Mouse (Mus musculus): ENCODE data around the gene Cisd3. TPM values are rescaled to one million over a fixed set of nuclear protein-coding genes. Genes with fewer than 3 reads are reported as not detected.

Cisd3 gene
- polyA plus RNA-seq, 1 experiment from 2014 or later, result 19.8 TPM

DNA sequence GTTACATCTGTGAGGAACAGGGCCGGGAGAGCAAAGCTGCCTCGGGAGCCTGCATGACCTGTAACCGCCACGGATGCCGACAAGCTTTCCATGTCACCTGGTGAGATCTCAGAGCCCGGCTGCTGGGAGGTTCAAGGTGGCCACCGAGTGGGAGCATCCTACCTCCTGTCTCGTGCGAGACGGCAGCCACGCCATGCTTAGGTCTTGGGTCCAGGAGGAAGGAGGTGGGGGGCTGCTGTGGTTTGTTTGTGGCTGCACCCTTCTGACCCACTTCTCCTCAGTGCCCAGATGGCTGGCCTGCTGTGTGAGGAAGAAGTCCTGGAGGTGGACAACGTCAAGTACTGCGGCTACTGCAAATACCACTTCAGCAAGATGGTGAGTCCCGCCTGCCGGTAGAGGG lies 18.8 kb upstream of the Cisd3 start:
- peaks cover 7% of the 10 kb centered on the region for H3K4me1 ChIP-seq (ENCODE audit: control insufficient read depth, low read depth, low read length)
- H3K36me3 ChIP-seq (ENCODE audit: control insufficient read depth, insufficient read depth), result no peaks in the 10 kb centered on the region
- H3K27me3 ChIP-seq (ENCODE audit: control insufficient read depth, insufficient read depth, low read depth, low read length), result peaks cover 42% of the 10 kb centered on the region
- ATAC-seq (ENCODE audit: low read depth), result no peak
- no peak overlapping the region for H3K27ac ChIP-seq (ENCODE audit: low read length)
- no peak overlapping the region for H3K4me3 ChIP-seq (ENCODE audit: low read depth, low read length)
- no peaks in the 10 kb centered on the region for H3K9me3 ChIP-seq (replicated peaks; ENCODE audit: control insufficient read depth, low read length)
- no peak overlapping the region for H3K9ac ChIP-seq (ENCODE audit: low read depth, low read length)
- 66% methylated on average over 15 of the region's 15 CpGs for WGBS (ENCODE audit: insufficient replicate concordance)
- H3K4me2 ChIP-seq (ENCODE audit: low read depth, low read length), result no peak overlapping the region

DNA sequence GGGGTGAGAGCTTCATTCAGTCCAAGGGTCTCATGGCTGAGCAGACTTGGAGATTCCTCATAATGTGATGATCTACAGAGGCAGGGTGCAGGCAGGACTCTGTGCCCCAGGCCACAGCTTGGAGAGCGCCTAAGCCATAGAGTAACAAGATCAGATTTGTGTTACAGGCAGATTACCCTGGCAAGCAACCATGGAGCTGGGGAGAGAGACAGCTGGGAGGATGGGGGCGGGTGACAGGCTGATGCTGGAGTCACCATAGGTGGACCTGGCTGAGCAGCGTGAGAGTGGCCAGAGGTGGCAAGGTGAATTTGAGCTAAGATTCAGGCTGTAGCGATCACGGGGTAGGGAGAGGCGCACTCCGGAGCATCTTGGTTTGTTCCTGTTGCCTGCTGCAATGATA lies 17.5 kb upstream of the Cisd3 start:
- H3K9ac ChIP-seq (ENCODE audit: low read depth, low read length), result no peak overlapping the region
- WGBS (ENCODE audit: insufficient replicate concordance), result 79% methylated on average over 7 of the region's 7 CpGs
- no peak overlapping the region for H3K27ac ChIP-seq (ENCODE audit: low read length)
- ATAC-seq (ENCODE audit: low read depth), result no peak
- no peaks in the 10 kb centered on the region for H3K9me3 ChIP-seq (replicated peaks; ENCODE audit: control insufficient read depth, low read length)
- H3K27me3 ChIP-seq (ENCODE audit: control insufficient read depth, insufficient read depth, low read depth, low read length), result peaks cover 28% of the 10 kb centered on the region
- H3K4me2 ChIP-seq (ENCODE audit: low read depth, low read length), result no peak overlapping the region
- no peak overlapping the region for H3K4me3 ChIP-seq (ENCODE audit: low read depth, low read length)
- no peaks in the 10 kb centered on the region for H3K36me3 ChIP-seq (ENCODE audit: control insufficient read depth, insufficient read depth)
- no peaks in the 10 kb centered on the region for H3K4me1 ChIP-seq (ENCODE audit: control insufficient read depth, low read depth, low read length)

DNA sequence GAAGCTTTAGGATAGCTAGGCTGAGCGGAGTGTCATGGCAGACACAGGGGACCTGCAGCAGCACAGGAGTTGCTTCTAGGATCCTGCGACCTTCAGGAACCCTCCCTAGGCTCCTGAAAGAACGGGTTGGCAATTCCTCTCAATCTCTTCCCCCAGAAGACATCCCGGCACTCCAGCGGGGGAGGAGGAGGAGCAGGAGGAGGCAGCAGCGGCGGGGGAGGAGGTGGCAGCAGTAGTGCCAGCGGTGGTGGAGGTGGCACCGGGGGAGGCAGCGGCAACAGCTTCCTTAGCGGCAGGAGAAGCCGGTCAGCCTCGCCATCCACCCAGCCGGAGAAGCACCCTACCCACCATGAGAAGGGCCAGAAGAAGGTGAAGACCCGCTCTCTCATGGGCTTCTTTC lies 16.4 kb upstream of the Cisd3 start:
- 71% methylated on average over 15 of the region's 15 CpGs for WGBS (ENCODE audit: insufficient replicate concordance)
- Histone ChIP-seq H3K9ac (ENCODE audit: low read depth, low read length) (no peak overlapping the region), H3K4me2 (ENCODE audit: low read depth, low read length) (no peak overlapping the region), H3K4me3 (ENCODE audit: low read depth, low read length) (no peak overlapping the region), H3K27me3 (ENCODE audit: control insufficient read depth, insufficient read depth, low read depth, low read length) (peaks cover 17% of the 10 kb centered on the region), H3K36me3 (ENCODE audit: control insufficient read depth, insufficient read depth) (no peaks in the 10 kb centered on the region), H3K9me3 (replicated peaks; ENCODE audit: control insufficient read depth, low read length) (no peaks in the 10 kb centered on the region), H3K27ac (ENCODE audit: low read length) (no peak overlapping the region), H3K4me1 (ENCODE audit: control insufficient read depth, low read depth, low read length) (no peaks in the 10 kb centered on the region)
- no peak for ATAC-seq (ENCODE audit: low read depth)

DNA sequence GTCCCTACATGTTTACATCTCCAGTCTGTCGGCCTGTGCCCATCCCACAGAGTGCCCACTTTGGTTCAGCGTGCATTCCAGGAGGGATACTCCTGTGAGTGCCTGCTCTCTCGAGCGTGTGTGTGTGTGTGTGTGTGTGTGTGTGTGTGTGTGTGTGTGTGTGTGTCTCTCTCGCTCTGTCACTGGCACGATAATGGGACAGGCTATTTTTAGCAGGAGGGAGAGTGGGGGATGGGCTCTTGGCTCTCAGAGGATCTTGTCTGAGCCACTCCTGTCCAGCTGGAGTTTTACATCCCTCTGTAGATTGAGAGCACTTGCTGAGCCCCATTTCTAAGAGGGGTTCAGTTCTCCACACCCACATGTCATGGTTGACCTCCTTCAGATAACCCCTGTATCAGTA lies 15.8 kb upstream of the Cisd3 start:
- no peaks in the 10 kb centered on the region for H3K36me3 ChIP-seq (ENCODE audit: control insufficient read depth, insufficient read depth)
- H3K27ac ChIP-seq (ENCODE audit: low read length), result no peak overlapping the region
- H3K4me2 ChIP-seq (ENCODE audit: low read depth, low read length), result no peak overlapping the region
- 27% methylated on average over 6 of the region's 6 CpGs for WGBS (ENCODE audit: insufficient replicate concordance)
- peaks cover 12% of the 10 kb centered on the region for H3K27me3 ChIP-seq (ENCODE audit: control insufficient read depth, insufficient read depth, low read depth, low read length)
- no peak for ATAC-seq (ENCODE audit: low read depth)
- no peak overlapping the region for H3K4me3 ChIP-seq (ENCODE audit: low read depth, low read length)
- no peaks in the 10 kb centered on the region for H3K4me1 ChIP-seq (ENCODE audit: control insufficient read depth, low read depth, low read length)
- no peak overlapping the region for H3K9ac ChIP-seq (ENCODE audit: low read depth, low read length)
- no peaks in the 10 kb centered on the region for H3K9me3 ChIP-seq (replicated peaks; ENCODE audit: control insufficient read depth, low read length)

DNA sequence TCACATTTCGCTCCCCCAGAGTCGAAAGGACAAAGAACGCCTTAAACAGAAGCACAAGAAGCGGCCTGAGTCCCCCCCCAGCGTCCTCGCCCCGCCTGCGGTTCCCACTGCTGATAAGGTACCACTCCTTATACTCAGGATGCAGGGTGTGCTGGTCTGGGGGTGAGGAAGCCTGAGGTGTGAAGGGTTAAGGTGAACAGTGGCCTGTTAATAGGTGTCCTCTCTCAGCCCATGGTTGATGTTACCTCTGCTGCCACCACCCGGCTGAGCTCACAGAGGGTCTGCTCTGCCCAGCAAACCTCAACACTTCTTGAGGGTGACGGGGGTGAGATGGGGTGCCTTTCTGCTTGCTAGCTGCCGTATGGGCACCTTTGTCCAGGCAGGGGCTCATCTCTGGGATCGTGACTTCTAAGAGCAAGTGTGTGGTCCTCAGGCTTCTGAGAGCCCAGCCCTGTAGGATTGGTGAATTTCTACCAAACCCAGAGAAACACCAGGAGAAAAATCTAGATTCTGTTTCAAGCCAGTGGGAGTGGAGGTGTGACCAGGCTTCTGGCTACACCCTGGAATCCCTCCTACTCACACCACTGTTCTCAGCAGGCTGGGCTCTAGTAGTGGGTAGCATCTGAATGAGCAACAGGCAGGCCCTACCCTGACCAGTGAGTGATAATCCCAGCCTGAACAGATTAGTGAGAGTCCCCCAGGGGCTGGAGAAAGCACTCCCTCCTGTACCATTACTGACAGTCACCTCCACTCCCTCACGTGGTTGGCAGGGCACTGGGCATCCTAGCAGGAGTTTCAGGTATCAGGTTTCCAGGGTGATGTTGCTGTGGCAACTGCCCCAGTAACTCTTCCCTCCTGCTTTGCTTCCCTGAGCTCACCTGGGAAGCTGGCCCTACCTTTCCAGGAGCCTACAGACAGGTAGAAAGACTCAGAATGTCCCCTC lies 15.1 kb upstream of the Cisd3 start:
- Histone ChIP-seq H3K9ac (ENCODE audit: low read depth, low read length) (no peak overlapping the region), H3K4me1 (ENCODE audit: control insufficient read depth, low read depth, low read length) (no peaks in the 10 kb centered on the region), H3K9me3 (replicated peaks; ENCODE audit: control insufficient read depth, low read length) (no peaks in the 10 kb centered on the region), H3K27me3 (ENCODE audit: control insufficient read depth, insufficient read depth, low read depth, low read length) (peaks cover 5% of the 10 kb centered on the region; the same call in 1 of the 2 replicates), H3K4me2 (ENCODE audit: low read depth, low read length) (no peak overlapping the region), H3K36me3 (ENCODE audit: control insufficient read depth, insufficient read depth) (no peaks in the 10 kb centered on the region), H3K27ac (ENCODE audit: low read length) (no peak overlapping the region), H3K4me3 (ENCODE audit: low read depth, low read length) (no peak overlapping the region)
- WGBS (ENCODE audit: insufficient replicate concordance), result 37% methylated on average over 13 of the region's 13 CpGs
- ATAC-seq (ENCODE audit: low read depth), result no peak

DNA sequence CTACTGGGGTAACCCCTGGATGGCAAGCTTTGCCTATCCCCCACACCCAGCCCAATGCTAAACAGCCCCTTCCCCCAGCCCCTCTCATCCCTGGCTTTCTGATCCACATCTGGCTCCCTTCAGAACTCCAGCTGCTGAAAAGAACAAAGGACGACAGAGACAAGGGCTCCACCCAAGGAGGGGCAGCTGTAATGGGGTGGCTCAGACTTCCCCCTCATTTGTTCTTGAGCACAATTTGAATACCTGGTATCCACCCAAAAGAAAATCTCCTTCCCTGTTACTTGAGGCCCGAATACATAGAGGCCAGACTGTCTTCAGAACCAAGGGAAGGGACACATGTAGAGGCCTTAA lies 14.5 kb upstream of the Cisd3 start:
- ATAC-seq (ENCODE audit: low read depth), result no peak
- no peaks in the 10 kb centered on the region for H3K4me1 ChIP-seq (ENCODE audit: control insufficient read depth, low read depth, low read length)
- H3K36me3 ChIP-seq (ENCODE audit: control insufficient read depth, insufficient read depth), result no peaks in the 10 kb centered on the region
- H3K4me2 ChIP-seq (ENCODE audit: low read depth, low read length), result no peak overlapping the region
- H3K9ac ChIP-seq (ENCODE audit: low read depth, low read length), result no peak overlapping the region
- no peak overlapping the region for H3K27ac ChIP-seq (ENCODE audit: low read length)
- WGBS (ENCODE audit: insufficient replicate concordance), result 36% methylated on average over 2 of the region's 2 CpGs
- H3K4me3 ChIP-seq (ENCODE audit: low read depth, low read length), result no peak overlapping the region
- H3K27me3 ChIP-seq (ENCODE audit: control insufficient read depth, insufficient read depth, low read depth, low read length), result no peaks in the 10 kb centered on the region
- H3K9me3 ChIP-seq (replicated peaks; ENCODE audit: control insufficient read depth, low read length), result no peaks in the 10 kb centered on the region

DNA sequence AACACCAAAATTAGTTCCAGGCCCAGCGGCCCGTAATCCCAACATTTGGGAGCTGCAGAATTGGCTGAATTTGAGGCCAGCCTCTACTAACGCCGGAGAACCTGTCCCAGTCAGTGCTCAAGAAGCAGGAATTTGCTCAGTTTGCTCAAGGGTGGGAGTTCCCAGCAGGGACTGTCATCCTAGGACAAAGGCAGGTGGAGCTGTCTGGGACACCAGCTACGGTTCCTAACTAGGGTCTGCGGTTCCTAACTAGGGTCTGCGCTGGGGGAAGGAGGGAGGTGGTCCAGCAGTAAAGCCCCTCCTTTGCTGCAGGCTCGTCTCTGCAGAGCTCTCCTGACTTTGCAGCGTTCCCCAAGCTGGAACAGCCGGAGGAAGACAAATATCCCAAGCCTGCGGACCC lies 12.5 kb upstream of the Cisd3 start:
- WGBS (ENCODE audit: insufficient replicate concordance), result 77% methylated on average over 11 of the region's 11 CpGs
- Histone ChIP-seq H3K4me1 (ENCODE audit: control insufficient read depth, low read depth, low read length) (no peaks in the 10 kb centered on the region), H3K4me2 (ENCODE audit: low read depth, low read length) (no peak overlapping the region), H3K4me3 (ENCODE audit: low read depth, low read length) (no peak overlapping the region), H3K36me3 (ENCODE audit: control insufficient read depth, insufficient read depth) (no peaks in the 10 kb centered on the region), H3K9me3 (replicated peaks; ENCODE audit: control insufficient read depth, low read length) (no peaks in the 10 kb centered on the region), H3K9ac (ENCODE audit: low read depth, low read length) (no peak overlapping the region), H3K27me3 (ENCODE audit: control insufficient read depth, insufficient read depth, low read depth, low read length) (no peaks in the 10 kb centered on the region), H3K27ac (ENCODE audit: low read length) (no peak overlapping the region)
- no peak for ATAC-seq (ENCODE audit: low read depth)

DNA sequence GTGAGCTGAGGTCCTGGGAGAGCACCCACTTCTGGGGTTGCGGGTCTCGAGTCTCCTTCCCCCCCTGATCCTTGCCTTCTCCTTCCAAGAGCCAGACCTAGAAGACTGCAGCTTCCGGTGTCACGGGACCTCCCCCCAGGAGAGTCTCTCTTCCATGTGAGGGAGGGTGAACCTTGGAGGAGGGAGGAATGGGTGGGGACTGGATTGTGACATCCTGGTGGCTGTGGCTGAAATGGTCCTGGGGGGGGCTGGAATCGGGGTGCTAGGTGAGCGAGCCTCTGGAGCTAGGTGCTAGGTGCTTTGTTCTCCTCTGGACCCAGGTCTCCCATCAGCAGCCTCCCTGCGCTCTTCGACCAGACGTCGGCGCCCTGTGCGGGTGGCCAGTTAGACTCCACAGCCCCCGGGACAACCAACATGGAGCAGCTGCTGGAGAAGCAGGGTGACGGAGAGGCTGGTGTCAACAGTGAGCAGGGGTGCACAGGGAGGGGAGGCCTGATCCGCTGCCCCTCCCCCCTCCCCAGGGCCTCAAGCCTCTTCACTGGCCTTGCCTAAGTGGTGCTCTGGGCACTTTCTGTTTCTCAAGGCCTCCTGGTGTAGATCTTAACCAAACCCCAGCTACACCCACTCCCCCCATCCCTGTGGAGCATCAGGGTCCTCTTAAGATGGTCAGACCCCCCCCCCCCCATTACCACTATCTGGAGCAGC lies 9.4 kb upstream of the Cisd3 start:
- no peaks in the 10 kb centered on the region for H3K4me1 ChIP-seq (ENCODE audit: control insufficient read depth, low read depth, low read length)
- no peak for ATAC-seq (ENCODE audit: low read depth)
- H3K4me2 ChIP-seq (ENCODE audit: low read depth, low read length), result no peak overlapping the region
- H3K27me3 ChIP-seq (ENCODE audit: control insufficient read depth, insufficient read depth, low read depth, low read length), result no peaks in the 10 kb centered on the region
- H3K36me3 ChIP-seq (ENCODE audit: control insufficient read depth, insufficient read depth), result no peaks in the 10 kb centered on the region
- H3K4me3 ChIP-seq (ENCODE audit: low read depth, low read length), result no peak overlapping the region
- H3K27ac ChIP-seq (ENCODE audit: low read length), result no peak overlapping the region
- H3K9ac ChIP-seq (ENCODE audit: low read depth, low read length), result no peak overlapping the region
- no peaks in the 10 kb centered on the region for H3K9me3 ChIP-seq (replicated peaks; ENCODE audit: control insufficient read depth, low read length)
- 76% methylated on average over 15 of the region's 15 CpGs for WGBS (ENCODE audit: insufficient replicate concordance)

DNA sequence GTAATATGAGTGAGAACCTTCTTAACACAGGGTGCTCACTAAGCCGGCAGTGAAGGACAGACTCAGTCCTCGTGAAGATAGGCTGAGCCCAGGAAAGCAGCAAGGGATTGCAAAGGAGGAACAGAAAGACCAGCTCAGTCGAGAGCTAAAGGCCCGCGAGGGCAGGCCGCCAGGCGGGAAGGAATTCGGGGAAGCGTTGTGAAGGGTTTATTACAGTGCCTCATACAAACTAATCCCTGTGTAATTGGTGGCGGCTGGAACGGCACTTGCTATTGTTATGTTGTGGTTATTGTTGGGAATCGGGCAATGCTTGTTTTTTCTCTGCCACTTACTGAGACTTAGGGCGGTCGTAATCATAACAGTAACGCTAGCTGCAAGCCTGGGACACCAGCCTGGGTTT lies 8.2 kb upstream of the Cisd3 start:
- Histone ChIP-seq H3K9ac (ENCODE audit: low read depth, low read length) (no peak overlapping the region), H3K4me2 (ENCODE audit: low read depth, low read length) (no peak overlapping the region), H3K4me3 (ENCODE audit: low read depth, low read length) (no peak overlapping the region), H3K9me3 (replicated peaks; ENCODE audit: control insufficient read depth, low read length) (no peaks in the 10 kb centered on the region), H3K27me3 (ENCODE audit: control insufficient read depth, insufficient read depth, low read depth, low read length) (no peaks in the 10 kb centered on the region), H3K27ac (ENCODE audit: low read length) (no peak overlapping the region), H3K4me1 (ENCODE audit: control insufficient read depth, low read depth, low read length) (no peaks in the 10 kb centered on the region), H3K36me3 (ENCODE audit: control insufficient read depth, insufficient read depth) (no peaks in the 10 kb centered on the region)
- no peak for ATAC-seq (ENCODE audit: low read depth)
- WGBS (ENCODE audit: insufficient replicate concordance), result 72% methylated on average over 15 of the region's 15 CpGs

All from liver, embryonic 16.5 days (tissue).